Mouse (Mus musculus): ENCODE data around the gene Itgav.

DNA sequence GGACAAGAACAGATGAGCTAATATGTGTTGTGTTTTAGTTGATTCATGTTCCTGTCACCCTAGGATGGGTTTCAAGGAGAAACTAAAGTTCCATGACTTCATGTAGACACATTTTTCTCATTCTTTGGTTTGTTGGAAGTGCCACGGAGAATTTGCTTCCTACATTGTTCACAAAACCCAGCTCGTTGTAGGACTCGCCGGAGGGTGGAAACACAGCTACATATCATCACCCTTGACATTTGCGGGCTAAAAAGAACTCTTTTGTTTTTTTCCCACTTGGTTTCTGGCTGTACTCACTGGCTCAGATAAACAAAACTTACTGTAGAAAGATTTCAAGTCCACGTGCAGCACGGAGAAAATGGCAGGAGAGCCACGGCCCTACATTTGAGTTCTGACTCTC, 41.9 kb upstream of the Itgav start:
- TF ChIP-seq GATA1 (IDR thresholded peaks at IDR 0.05; ENCODE audit: low read length) = no peak
- TF ChIP-seq TAL1 (IDR thresholded peaks at IDR 0.05; ENCODE audit: low read length) = no peak
